16 mouse cellular contexts compared by ENCODE assay signal in genomic region chr5:36867561-36867960, GRCm38 (mm10). TPM values are rescaled to one million over a fixed set of nuclear protein-coding genes. Genes with fewer than 3 reads are reported as not detected.
DNase-seq lines count a peak whose midpoint lies in the region; ATAC-seq lines count a peak whose summit lies in the region.
"Had no signal": no experiment of that assay in that cellular context is flagged by ENCODE, and none has a peak within 500 bp of the region (broad histone marks: within the 10 kb centered on the region; RNA-seq: fewer than 3 reads in every experiment).

No protein-coding gene starts in this region.

- WGBS in forebrain, embryonic 13.5 days = 4% methylated on average over 6 of the region's 6 CpGs
- 6% methylated on average over 6 of the region's 6 CpGs for WGBS in midbrain, embryonic 16.5 days

- H3K4me2 ChIP-seq in forebrain, embryonic 13.5 days = peak overlapping the region; percentile 78
- H3K4me2 ChIP-seq in midbrain, embryonic 16.5 days (ENCODE audit: low read length) = peak overlapping the region; percentile 64

- peak overlapping the region; percentile 49; the same call in 1 of the 2 replicates for H3K4me3 ChIP-seq in forebrain, embryonic 13.5 days
- H3K4me3 ChIP-seq in midbrain, embryonic 16.5 days (ENCODE audit: low read depth, low read length) = peak overlapping the region; percentile 78
- H3K4me3 ChIP-seq: myocyte had no signal

- H3K9ac ChIP-seq in forebrain, embryonic 13.5 days = no peak overlapping the region
- H3K9ac ChIP-seq in midbrain, embryonic 16.5 days (ENCODE audit: low read depth, low read length) = peak overlapping the region; percentile 93

- peaks cover 14% of the 10 kb centered on the region for H3K4me1 ChIP-seq in forebrain, embryonic 13.5 days
- H3K4me1 ChIP-seq in midbrain, embryonic 16.5 days (ENCODE audit: control insufficient read depth, insufficient read depth, low read length) = peaks cover 5% of the 10 kb centered on the region; the same call in 1 of the 2 replicates

- H3K27me3 ChIP-seq in forebrain, embryonic 13.5 days = peaks cover 89% of the 10 kb centered on the region
- peaks cover 45% of the 10 kb centered on the region for H3K27me3 ChIP-seq in midbrain, embryonic 16.5 days (ENCODE audit: control insufficient read depth, insufficient read depth, low read depth, low read length)

- intact Hi-C loops in left cerebral cortex, postnatal 4 days (cut with DNase I) = no loop called here

- no peak overlapping the region for H3K27ac ChIP-seq in forebrain, embryonic 13.5 days
- no peak overlapping the region; the same call in 1 of the 2 replicates for H3K27ac ChIP-seq in midbrain, embryonic 16.5 days (ENCODE audit: low read length)
- H3K27ac ChIP-seq: embryonic facial prominence, embryonic 13.5 days; limb, embryonic 12.5 days; macrophage had no signal

- H3K36me3 ChIP-seq in forebrain, embryonic 13.5 days (ENCODE audit: poor library complexity, severe bottlenecking) = no peaks in the 10 kb centered on the region
- H3K36me3 ChIP-seq in midbrain, embryonic 16.5 days (ENCODE audit: control insufficient read depth, insufficient read depth, low read length) = no peaks in the 10 kb centered on the region
- H3K36me3 ChIP-seq: embryonic facial prominence, embryonic 13.5 days; limb, embryonic 12.5 days had no signal

- no peaks in the 10 kb centered on the region for H3K9me3 ChIP-seq in forebrain, embryonic 13.5 days (replicated peaks)
- no peaks in the 10 kb centered on the region for H3K9me3 ChIP-seq in midbrain, embryonic 16.5 days (replicated peaks; ENCODE audit: control insufficient read depth, low read length, poor library complexity, severe bottlenecking)

- no peak for DNase-seq in frontal cortex, postnatal 10 days (ENCODE audit: low spot score in 2 of 2)
- peak; percentile 48 for DNase-seq in cerebellum, adult 11 months
- no peak for DNase-seq in ovary, postnatal 36 days (ENCODE audit: low spot score)
- DNase-seq in gastrocnemius, adult 8-10 months (ENCODE audit: low spot score in 2 of 2) = no peak
- no peak for DNase-seq in left cerebral cortex, postnatal 4 days
- DNase-seq: adrenal gland, postnatal 10 days; heart, adult 11 months; heart, postnatal 4 days had no signal

- ATAC-seq in frontal cortex, adult (ENCODE audit: low TSS enrichment) = peak; percentile 18; the same call in 1 of the 2 replicates
- ATAC-seq in forebrain, embryonic 13.5 days = no peak
- peak; percentile 22 for ATAC-seq in midbrain, embryonic 16.5 days

RNA-seq across cellular contexts. Expression of gene Ppp2r2c, which starts 0.8 kb away (rescaled TPM):
- 8.8 and 9.0 TPM in 2 replicates for polyA plus RNA-seq in forebrain, embryonic 13.5 days (2015; fragmentation: Nextera tagmentation; extraction: Ambion mirVana)
- 56.8 and 61.1 TPM in 2 replicates for polyA plus RNA-seq in midbrain, embryonic 16.5 days (2015; fragmentation: Nextera tagmentation; extraction: Ambion mirVana)
- 1 to 10 TPM in 1 of 4 experiments, under 1 TPM in 3; 0.27 to 1.1 (median 0.37) TPM for total RNA-seq in gastrocnemius, adult 8-10 months (2022)
- 100 to 1,000 TPM; 271 to 272 TPM for total RNA-seq in left cerebral cortex, postnatal 4 days (2021)
- polyA plus RNA-seq: kidney, embryonic 16.5 days; macrophage had no signal

RNA-seq across cellular contexts. Expression of gene Man2b2, which starts 37.1 kb away (rescaled TPM):
- polyA plus RNA-seq in forebrain, embryonic 13.5 days (2015; fragmentation: Nextera tagmentation; extraction: Ambion mirVana) = 5.8 and 6.9 TPM in 2 replicates
- polyA plus RNA-seq in midbrain, embryonic 16.5 days (2015; fragmentation: Nextera tagmentation; extraction: Ambion mirVana) = 11.5 and 11.6 TPM in 2 replicates
- 1 to 10 TPM; 3.7 to 6.0 (median 5.1) TPM for total RNA-seq in gastrocnemius, adult 8-10 months (2022)
- 10 to 100 TPM; 13.3 to 13.6 TPM for total RNA-seq in left cerebral cortex, postnatal 4 days (2021)

Comparison
In these comparisons a context has a peak if more than half of its experiments do, and no peak if none do; other contexts are left out.
1. RNA of gene Ppp2r2c, which starts 0.8 kb away (total RNA-seq): 271 to 272 TPM in left cerebral cortex, postnatal 4 days; 0.27 to 1.1 TPM in gastrocnemius, adult 8-10 months; every median in the first group is over 100 times any median in the second.